Mouse (Mus musculus) bone marrow, adult 2 months (tissue): ENCODE data around the gene Grin1. TPM values are rescaled to one million over a fixed set of nuclear protein-coding genes. Genes with fewer than 3 reads are reported as not detected.
A peak's percentile ranks its signal among the peaks of the same experiment; 100 is the strongest.

Experiments used
- H3K27ac ChIP-seq: fragments of 200-500 bp; 2 replicates; pipeline ENCODE4 v1.5.1; 2012; ENCODE audit warnings: low read depth, mild to moderate bottlenecking, control low read depth, inconsistent platforms, low read length; ENCODE audit not compliant: control insufficient read depth, poor library complexity, insufficient read depth
- H3K4me1 ChIP-seq: fragments of 200-500 bp; 2 replicates; pipeline ENCODE4 v1.6.1; 2011; ENCODE audit warnings: low read length; ENCODE audit not compliant: control insufficient read depth, insufficient read depth
- H3K4me3 ChIP-seq: fragments of 200-500 bp; replicated peaks from 2 replicates; pipeline ENCODE3; 2011; ENCODE audit warnings: mild to moderate bottlenecking, low read depth, low read length, control low read depth; ENCODE audit not compliant: control insufficient read depth
- CTCF ChIP-seq: fragments of 200-500 bp; IDR thresholded peaks from 2 replicates; pipeline ENCODE4 v1.5.1; 2011; ENCODE audit warnings: low read length, control low read depth; ENCODE audit not compliant: control insufficient read depth, insufficient read depth
- POLR2A ChIP-seq: fragments of 200-500 bp; IDR thresholded peaks from 2 replicates; pipeline ENCODE4 v1.6.1; 2011; ENCODE audit warnings: low read depth, mild to moderate bottlenecking, control low read depth, low read length, borderline replicate concordance; ENCODE audit not compliant: control insufficient read depth
- WGBS: fragments of 180-500 bp; shearing (Covaris S2); methylation state at CpG from one replicate; pipeline ENCODE4 v1.1.7; 2018; 5-methylcytosine and 5-hydroxymethylcytosine counted together
- polyA plus RNA-seq: library from polyadenylated mRNA; stranded (reverse); fragments of >200 nt; gene quantifications from 2 replicates; pipeline ENCODE4 v1.2.4, GENCODE M21; 2011; ENCODE audit warnings: low replicate concordance; ENCODE audit not compliant: missing spikeins, insufficient read depth, insufficient read length

Gene Grin1
- 5.0 TPM in 1 of 2 replicates, not detected in the other for polyA plus RNA-seq

DNA sequence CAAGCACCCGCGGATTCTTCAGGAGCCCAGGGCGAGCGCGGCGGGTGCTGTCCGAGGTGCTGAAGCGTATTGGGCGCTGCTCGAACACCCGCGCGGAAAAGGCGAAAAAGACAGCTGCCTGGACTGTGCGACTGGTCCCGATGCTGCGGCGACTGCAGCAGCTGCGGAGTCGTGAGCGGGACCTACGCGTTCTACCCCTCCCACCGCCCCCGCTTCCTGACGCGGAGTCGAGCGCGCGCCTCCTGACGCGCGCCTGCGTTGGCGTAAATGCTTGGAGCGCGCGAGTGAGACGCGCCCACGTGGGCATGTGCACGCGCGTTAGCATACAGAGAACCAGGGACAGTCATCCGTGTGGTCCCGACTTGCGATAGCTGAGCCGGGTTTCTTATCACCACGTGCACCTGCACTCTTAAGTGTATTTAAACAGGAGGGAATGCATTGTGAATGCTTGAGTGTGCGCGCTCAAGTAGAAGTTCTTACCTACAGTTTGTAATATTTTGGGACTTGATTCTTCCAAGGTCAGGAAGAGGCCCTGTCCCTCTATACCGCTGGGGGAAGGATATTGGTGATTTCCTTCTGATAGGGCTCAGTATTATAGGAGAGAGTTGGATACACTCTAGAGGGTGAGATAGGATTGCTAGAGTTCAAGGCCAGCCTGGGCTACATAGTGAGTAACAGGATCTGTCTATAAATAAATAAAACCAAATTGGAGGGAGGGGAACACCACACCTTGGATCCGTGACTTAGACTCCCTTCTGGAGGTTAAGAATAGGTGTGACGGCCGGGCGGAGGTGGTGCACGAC, at the start of gene Grin1:
Grin1 (minus strand) TSS at position 217 of the 803 bp plus-strand sequence.
- H3K27ac ChIP-seq: no peak within 1 kb of the TSS
- TF ChIP-seq POLR2A: no peak
- no peak for TF ChIP-seq CTCF
- no peak within 1 kb of the TSS for H3K4me3 ChIP-seq
- WGBS: 12% methylated on average over 56 of the region's 58 CpGs
- no peaks in the 10 kb centered on the region; the same call in 1 of the 2 replicates for H3K4me1 ChIP-seq

DNA sequence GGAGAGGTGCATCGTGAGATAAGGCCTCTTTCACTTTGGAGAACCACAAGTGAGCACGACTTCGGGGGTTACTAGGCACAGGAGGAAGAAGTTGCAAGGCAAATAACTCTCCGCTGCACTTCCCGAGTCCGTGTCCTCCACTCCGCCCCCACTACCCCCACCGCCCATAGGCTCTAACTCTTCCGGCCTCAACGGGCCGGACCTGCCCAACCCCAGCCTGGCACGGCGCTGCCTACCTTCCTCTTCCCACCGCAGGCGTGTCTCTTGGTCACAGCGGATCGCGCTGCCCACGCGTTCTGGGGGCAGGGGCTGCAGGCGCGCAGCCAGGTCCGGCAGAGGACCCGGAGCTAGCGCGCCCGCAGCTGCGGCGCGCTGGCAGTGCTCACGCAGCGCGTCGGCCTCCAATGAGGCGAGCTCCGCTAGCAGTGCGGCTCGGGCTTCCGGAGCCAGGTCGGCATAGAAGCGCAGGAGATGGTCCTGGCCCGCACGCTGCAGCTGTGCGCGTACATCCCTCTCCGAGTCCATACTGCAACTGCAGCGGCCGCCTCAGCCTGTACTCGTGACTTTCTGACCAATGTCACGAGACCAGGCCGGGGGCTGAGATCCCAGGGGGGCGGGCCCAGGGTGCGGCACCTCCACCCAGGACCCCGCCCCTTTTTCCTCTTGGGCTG, 46.2 kb upstream of the Grin1 start, which contains the start of gene Uap1l1:
Uap1l1 (minus strand) TSS at position 592 of the 671 bp plus-strand sequence.
- peaks cover 3% of the 10 kb centered on the region for H3K4me1 ChIP-seq
- TF ChIP-seq CTCF: no peak
- peak; percentile 83; the same call in 1 of the 2 replicates for TF ChIP-seq POLR2A
- H3K4me3 ChIP-seq: peak within 1 kb of the TSS; percentile 83
- H3K27ac ChIP-seq: peak within 1 kb of the TSS; percentile 96
- under 1% methylated on average over 54 of the region's 54 CpGs for WGBS

DNA sequence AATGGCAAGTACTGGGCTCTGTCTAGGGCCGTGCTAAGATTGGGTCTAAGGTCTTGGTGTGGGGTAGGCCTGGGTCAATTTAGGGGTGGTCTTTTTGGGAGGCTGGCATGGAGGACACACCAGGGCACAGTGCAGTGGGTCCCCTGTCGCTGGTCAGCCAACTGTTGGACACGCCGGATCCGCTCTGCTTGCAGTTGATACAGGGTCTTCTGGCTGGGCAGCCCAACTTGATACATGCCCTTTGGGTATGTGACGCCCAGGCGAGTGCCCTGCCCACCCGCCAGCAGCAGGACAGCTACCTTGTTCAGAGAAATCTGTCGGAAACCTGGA, 45.7 kb upstream of the Grin1 start:
- Histone ChIP-seq H3K4me1 (peaks cover 3% of the 10 kb centered on the region), H3K4me3 (peak overlapping the region; percentile 83), H3K27ac (peak overlapping the region; percentile 96)
- WGBS: 24% methylated on average over 9 of the region's 9 CpGs
- TF ChIP-seq CTCF (no peak), POLR2A (no peak)

GRCm38 (mm10) chr2:25364313-25364712, 45.3 kb upstream of the Grin1 start:
- peak overlapping the region; percentile 83 for H3K4me3 ChIP-seq
- 87% methylated on average over 4 of the region's 4 CpGs for WGBS
- peaks cover 3% of the 10 kb centered on the region for H3K4me1 ChIP-seq
- H3K27ac ChIP-seq: no peak overlapping the region
- no peak for TF ChIP-seq CTCF
- TF ChIP-seq POLR2A: no peak

GRCm38 (mm10) chr2:25363478-25364178, 44.6 kb upstream of the Grin1 start:
- no peak overlapping the region for H3K4me3 ChIP-seq
- peaks cover 3% of the 10 kb centered on the region for H3K4me1 ChIP-seq
- no peak for TF ChIP-seq POLR2A
- TF ChIP-seq CTCF: no peak
- H3K27ac ChIP-seq: no peak overlapping the region
- WGBS: 62% methylated on average over 13 of the region's 13 CpGs

GRCm38 (mm10) chr2:25359848-25360247, 40.9 kb upstream of the Grin1 start:
- Histone ChIP-seq H3K4me3 (no peak overlapping the region), H3K4me1 (peaks cover 4% of the 10 kb centered on the region), H3K27ac (no peak overlapping the region)
- TF ChIP-seq POLR2A (no peak), CTCF (no peak)
- WGBS: 56% methylated on average over 4 of the region's 4 CpGs

DNA sequence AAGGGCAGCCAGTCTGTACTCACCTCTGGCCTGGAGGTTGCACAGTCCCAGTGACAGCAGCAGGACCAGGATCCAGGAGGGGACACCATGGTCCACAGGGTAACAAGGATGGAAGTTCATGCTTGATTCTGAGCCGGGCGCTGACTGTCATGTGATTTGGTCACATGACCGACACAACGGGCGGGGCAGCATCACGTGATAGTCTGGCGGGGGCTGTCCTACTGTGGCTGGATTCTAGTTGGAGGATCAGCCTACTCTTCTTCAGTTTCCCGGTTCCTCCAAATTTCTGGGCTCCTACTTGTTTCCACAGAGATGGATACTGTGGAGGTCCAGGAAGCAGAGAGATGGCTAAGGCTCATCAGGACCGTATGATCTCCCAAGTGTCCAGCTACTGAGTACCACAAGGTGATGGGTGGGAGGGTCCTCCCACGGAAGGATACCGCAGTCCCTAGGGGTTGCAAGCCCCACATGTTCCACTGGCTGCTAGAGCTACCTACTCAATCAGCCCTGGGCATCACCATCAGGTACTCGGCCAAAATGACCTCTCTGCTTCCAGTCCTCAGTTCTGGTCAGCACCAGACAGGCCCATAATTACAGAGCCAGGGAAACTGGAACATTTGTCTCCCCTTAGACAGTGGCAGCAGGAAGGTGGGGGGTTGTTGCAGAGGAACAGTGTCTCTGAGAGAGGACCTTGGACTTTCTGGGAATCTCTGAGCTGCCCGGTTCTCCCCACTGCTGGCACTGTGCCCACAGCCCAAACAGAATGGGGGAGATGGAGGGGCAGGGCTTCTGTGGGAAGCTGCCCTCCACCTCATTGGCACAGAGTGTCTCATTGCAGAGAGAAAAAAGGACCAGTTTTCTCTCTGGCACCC, 37.5 kb upstream of the Grin1 start, which contains the start of gene Dpp7:
Dpp7 (minus strand) TSS at position 152 of the 872 bp plus-strand sequence.
- H3K4me1 ChIP-seq: peaks cover 1% of the 10 kb centered on the region; the same call in 1 of the 2 replicates
- H3K27ac ChIP-seq: no peak within 1 kb of the TSS
- peak within 1 kb of the TSS; percentile 87 for H3K4me3 ChIP-seq
- WGBS: 5% methylated on average over 13 of the region's 13 CpGs
- peak; percentile 24; the same call in 1 of the 2 replicates for TF ChIP-seq POLR2A
- no peak for TF ChIP-seq CTCF

DNA sequence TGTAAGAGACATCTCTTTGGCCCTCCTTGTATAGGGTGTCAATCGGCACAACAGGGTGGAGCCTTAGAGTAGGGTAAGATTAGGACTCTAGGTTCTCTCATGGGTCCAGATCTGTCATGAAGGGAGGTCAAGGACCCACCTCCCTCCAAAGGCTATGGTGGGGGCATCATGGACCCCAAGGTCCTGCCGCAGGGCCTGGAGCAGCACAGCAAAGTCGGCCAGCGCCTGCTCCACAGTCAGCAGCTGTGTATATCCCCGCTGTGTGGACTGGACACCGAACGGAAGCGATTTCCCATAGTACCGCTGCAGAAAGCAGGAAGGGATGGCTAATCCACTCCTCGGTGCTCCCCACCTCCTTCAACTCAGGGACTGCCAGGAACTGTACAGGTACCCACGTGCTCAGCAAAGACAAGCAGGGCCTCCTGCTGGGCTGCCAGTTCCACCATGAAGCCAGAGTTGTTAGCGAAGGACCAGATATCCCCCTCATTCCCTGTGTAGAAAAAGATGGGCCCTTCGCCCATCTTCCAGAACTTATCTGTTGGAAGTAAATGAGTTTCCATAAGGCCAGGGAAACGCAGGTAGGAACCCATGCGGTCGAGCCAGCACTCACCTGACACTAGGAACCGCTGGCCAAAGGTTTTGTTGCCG, 36.6 kb upstream of the Grin1 start:
- TF ChIP-seq POLR2A (no peak), CTCF (no peak)
- H3K4me3 ChIP-seq: peak overlapping the region; percentile 87
- no peak overlapping the region for H3K27ac ChIP-seq
- WGBS: 51% methylated on average over 18 of the region's 18 CpGs
- H3K4me1 ChIP-seq: peaks cover 1% of the 10 kb centered on the region; the same call in 1 of the 2 replicates
